Mouse (Mus musculus) kidney, postnatal 10 days (tissue): Measurements from ENCODE around the gene Mical3.

Experiments
- DNase-seq: peaks from one replicate; pipeline ENCODE4 v3.0.0; 2021; ENCODE audit warnings: mixed read lengths

Mical3 gene

DNA sequence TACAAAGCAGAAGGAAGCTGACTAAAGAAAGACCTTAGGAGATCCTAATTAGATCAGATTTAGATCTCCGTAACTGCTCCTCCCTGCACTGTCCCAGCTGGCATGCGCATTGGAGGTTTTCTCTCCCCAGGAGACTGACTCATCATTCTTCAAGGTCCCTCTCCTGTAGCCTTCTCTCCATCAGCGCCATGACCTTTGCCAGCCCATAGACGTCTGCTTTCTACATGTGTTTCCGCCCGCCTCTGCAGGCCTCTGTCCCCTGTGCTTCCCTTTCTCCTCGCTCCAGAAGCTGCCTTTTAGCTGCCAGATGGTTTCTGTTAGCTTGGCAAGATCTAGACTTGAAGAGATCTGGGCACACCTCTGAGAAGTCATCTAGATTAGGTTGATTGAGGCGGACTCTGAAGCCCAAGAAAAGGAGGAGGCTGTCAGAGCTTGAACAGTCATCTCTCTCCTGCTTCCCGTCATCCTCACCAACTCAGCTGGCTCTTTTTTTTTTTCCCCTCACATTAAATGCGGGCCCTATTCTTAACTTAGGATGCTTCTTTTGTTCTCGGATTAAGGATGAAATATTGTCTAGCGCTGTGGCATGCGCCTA, 14.3 kb upstream of the Mical3 start:
- no peak for DNase-seq

DNA sequence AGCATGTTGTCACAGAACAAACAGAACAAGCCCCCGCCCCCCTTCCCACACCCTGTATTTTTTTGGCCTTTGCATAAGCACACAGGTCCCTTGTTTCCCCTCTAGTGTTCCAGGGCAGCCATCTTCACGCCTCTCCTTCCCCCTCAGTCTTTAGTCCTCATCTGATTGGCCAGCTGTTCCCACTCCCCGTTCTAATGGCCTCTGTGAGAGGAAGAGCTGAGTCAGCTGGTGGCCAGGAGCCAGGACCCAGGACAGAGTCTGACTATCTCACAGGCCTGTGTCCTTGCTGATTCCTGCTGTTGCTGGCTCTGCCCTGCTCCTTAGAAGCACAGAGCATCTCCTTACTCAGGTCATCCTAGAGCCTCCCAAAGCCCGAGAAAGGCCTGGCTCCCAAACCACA, 13.3 kb upstream of the Mical3 start:
- peak; percentile 88 for DNase-seq

DNA sequence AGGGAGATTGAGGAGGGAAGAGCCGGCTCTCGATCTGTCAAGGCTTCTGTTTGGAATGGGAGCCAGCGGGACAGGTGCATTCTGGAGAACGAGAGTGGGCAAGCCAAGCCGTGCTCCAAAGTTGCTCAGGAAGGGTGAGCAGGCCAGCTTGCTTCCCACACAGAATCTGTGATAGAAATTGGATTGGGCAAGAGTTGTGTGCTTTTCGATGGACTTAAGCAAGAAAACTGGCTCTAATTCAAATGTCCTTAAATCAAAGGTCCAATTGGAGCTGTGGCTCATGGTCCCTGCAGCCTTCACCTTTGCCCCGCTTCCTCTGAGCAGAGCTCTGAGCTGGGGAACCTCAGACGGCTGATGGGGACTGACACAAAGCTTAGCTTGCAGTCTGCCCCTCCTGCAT, 12.6 kb upstream of the Mical3 start:
- peak; percentile 68 for DNase-seq

- no peak for DNase-seq
Observed at GRCm38 (mm10) chr6:121142298-121142697, 11.5 kb upstream of the Mical3 start.

GRCm38 (mm10) chr6:121139271-121139670, 8.5 kb upstream of the Mical3 start:
- no peak for DNase-seq

GRCm38 (mm10) chr6:121138338-121139040, 7.7 kb upstream of the Mical3 start:
- DNase-seq, result no peak

- DNase-seq, result no peak
Observed at GRCm38 (mm10) chr6:121137222-121137621, 6.4 kb upstream of the Mical3 start.

DNA sequence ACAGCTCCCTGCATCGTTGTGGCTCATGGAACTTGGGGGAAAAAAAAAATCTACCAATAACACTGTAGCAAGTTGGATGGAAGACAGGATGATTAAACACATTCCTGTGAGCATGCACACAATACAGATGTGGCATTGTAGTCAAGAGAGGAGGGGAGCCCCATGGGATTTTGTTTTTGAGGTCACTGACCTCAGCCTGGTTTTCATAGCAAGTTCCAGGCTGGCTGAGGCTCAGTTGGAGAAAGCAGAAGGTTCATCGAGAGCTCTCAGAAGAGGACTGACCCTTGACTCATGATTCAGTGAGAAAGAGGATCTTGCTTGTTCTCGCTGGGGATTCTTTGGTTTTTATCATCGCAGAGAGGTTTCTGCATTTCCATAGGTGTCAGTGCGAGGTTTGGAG, 4.1 kb upstream of the Mical3 start:
- DNase-seq, result no peak

- no peak for DNase-seq
Observed at GRCm38 (mm10) chr6:121134249-121134648, 3.5 kb upstream of the Mical3 start.

GRCm38 (mm10) chr6:121130039-121130705, 627 bp downstream of the Mical3 start:
- peak; percentile 91 for DNase-seq

DNA sequence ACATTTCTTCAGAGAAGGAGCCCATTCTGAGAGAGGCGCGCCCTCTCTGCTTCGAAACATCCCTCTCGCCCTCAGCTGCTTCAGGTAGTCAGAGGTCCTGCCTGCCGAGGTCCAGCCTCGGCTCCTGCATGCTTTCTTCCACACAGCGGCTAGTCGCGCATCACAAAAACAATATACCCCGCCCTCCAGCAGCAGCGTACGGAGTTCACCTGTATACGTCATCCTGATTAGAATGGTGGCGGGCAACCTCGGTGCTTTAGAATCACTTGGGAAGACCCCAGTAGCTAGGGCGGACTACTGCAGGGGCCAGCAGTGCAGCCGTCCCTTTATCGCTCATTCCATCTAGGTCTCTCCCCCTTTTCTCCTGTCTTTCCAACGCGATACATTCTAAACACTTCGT, 1.3 kb downstream of the Mical3 start:
- no peak for DNase-seq

GRCm38 (mm10) chr6:121128736-121129135, 2.1 kb downstream of the Mical3 start:
- no peak for DNase-seq

DNA sequence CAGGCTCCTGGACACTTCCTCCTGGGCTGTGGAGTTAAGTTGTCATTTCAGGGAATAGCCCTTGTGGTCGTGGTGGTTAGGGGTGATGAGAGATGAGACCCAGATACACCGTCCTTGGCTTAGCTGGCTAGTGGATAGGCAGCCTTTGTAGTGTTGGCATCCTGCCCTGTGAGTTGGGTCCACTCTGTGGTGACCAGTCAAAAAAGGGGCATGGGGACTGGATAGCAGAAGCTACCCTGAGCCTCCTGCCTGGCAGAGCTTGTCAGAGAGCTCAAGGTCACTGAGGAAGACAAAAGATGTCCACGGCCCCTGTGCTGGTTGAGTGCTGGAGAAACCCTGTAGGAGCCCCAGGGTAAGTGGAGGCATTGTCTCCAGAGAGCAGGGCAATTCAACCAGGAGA, 3.1 kb downstream of the Mical3 start:
- DNase-seq, result no peak

- no peak for DNase-seq
Observed at GRCm38 (mm10) chr6:121126202-121126601, 4.6 kb downstream of the Mical3 start.

- peak; percentile 60 for DNase-seq
Observed at GRCm38 (mm10) chr6:121122739-121123241, 8.0 kb downstream of the Mical3 start.

GRCm38 (mm10) chr6:121120776-121121175, 10.0 kb downstream of the Mical3 start:
- no peak for DNase-seq

DNA sequence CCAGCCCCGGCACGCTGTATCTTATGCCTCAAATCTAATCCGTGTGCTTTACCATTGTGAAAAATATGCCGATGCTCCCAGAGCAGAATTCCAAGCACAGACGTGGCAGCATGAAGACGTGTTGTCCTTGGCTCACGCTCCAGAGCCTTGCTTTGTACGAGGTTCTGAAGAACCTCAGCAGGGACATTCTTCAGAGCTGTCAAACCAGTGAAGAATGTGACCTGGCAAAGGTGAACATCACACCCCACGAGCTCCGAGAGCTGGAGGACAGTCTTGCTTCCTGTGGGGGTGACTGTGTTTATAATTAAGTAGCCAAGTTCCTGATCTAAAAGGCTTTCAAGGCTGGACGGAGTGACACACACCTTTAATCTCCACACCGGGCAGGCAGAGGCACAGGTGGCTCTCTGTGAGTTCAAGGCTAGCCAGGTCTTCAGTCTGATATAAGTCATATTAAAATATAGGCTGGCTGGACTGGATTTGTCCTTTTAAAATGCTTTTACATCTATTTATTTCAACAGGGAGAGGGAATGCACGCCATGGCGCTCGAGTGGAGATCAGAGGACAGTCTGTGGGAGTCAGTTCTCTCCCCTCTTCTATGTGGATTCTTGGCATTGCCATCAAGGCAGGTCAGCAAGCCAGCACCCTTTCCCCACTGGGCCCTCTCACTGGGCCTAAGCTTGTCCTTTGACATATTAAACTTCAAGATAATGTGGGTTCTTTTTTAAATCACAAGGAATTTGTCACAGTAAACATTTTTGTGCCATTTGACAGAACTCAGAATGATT, 12.6 kb downstream of the Mical3 start:
- no peak for DNase-seq

- no peak for DNase-seq
Observed at GRCm38 (mm10) chr6:121117142-121117541, 13.7 kb downstream of the Mical3 start.

GRCm38 (mm10) chr6:121116434-121116833, 14.4 kb downstream of the Mical3 start:
- DNase-seq, result peak; percentile 5

DNA sequence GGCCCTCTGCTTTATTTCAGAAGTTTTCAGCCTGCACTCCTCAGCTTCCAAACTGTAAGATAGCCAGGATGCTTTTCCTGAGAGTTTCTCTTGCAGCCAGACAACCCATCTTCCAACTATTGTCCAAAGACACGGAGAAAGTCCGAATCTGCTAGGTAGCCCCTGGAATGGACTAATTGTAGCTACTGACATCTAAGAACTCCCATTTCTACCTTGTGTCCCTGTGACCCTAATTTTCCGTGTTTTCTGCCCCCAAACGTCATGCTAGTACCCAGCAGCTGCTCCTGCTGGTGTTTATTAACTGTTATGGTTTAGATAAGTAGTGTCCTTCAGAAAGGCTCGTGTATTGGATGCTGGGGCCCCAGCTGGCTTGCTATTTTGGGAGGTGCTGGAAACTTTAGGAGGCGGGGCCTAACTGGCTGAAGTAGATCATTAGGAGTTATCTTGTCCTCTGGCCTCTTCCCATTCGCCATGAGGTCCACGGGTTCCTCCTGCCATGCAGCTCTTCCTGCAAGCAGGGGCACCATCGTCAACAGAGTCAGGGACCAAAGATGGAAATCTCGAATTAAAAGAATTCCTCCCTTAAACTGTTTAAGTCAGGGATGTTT, 19.2 kb downstream of the Mical3 start:
- DNase-seq, result peak; percentile 6

DNA sequence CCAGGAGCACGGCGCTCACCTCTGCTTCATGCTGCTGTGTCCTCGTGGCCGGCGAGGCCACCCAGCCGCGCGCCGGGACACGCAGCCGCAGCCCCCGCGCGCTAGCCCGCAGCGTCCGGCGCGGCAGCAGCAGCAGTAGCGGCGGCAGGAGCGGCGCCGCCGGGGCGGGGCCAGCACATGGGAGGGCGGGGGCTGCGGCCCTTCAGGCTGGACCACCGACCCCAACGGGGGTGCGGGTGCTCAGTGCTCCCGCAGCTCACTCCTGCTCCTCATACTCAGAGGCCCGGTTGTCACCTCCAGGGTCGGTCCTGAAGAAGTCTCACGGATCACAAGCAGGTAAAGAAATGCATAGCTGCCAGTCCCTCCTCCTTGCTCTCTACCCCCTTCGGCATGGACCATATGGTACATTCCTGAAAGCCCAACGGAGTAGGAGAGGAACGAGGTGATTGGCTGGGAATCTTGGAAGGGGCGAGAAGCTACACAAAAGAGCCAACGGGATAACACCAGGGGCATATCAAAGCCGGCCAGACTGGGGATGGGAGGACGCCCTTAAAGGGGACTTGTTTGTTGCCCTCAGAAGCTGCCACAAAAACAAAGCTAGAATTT, 20.7 kb downstream of the Mical3 start:
- peak; percentile 92 for DNase-seq
